Mouse (Mus musculus) brown adipose tissue, adult 24 weeks (tissue): ENCODE measurements at regions not wholly inside any gene's neighbourhood (a gene's known extent, or its start where the extent isn't known, plus 50 kb on each side); places are given as distances from the start of the nearest gene placed in this dataset.

Source experiments
- H3K27ac ChIP-seq: fragments of 200-500 bp; replicated peaks from 2 replicates; pipeline ENCODE4 v1.5.1; 2012; ENCODE audit warnings: low read depth, mild to moderate bottlenecking, low read length
- H3K4me1 ChIP-seq: fragments of 200-500 bp; 2 replicates; pipeline ENCODE4 v1.6.1; 2012; ENCODE audit warnings: low read length, mixed read lengths; ENCODE audit not compliant: control insufficient read depth, insufficient read depth, insufficient read length
- H3K4me3 ChIP-seq: fragments of 200-500 bp; 2 replicates; pipeline ENCODE4 v1.5.1; 2012; ENCODE audit warnings: low read depth, mild to moderate bottlenecking, low read length, moderate library complexity; ENCODE audit not compliant: insufficient read depth

GRCm38 (mm10) chr9:115361191-115361590 lies 51.0 kb upstream of the Stt3b start:
- Histone ChIP-seq H3K4me3 (no peak overlapping the region), H3K27ac (no peak overlapping the region), H3K4me1 (no peaks in the 10 kb centered on the region)

- Histone ChIP-seq H3K27ac (no peak overlapping the region), H3K4me1 (no peaks in the 10 kb centered on the region), H3K4me3 (no peak overlapping the region)
Measured at GRCm38 (mm10) chr9:115361881-115362280, 51.7 kb upstream of the Stt3b start.

GRCm38 (mm10) chr9:115362486-115362885 lies 52.3 kb upstream of the Stt3b start:
- H3K27ac ChIP-seq: no peak overlapping the region
- H3K4me3 ChIP-seq: no peak overlapping the region
- H3K4me1 ChIP-seq: no peaks in the 10 kb centered on the region

GRCm38 (mm10) chr9:115364919-115365861 lies 55.0 kb upstream of the Stt3b start:
- no peak overlapping the region for H3K27ac ChIP-seq
- H3K4me3 ChIP-seq: no peak overlapping the region
- H3K4me1 ChIP-seq: no peaks in the 10 kb centered on the region

- H3K4me1 ChIP-seq: no peaks in the 10 kb centered on the region
- H3K27ac ChIP-seq: no peak overlapping the region
Measured at GRCm38 (mm10) chr9:115367808-115368207, 57.6 kb upstream of the Stt3b start.

GRCm38 (mm10) chr9:115380276-115380675 lies 70.1 kb upstream of the Stt3b start:
- Histone ChIP-seq H3K4me1 (no peaks in the 10 kb centered on the region), H3K4me3 (no peak overlapping the region), H3K27ac (no peak overlapping the region)

More at GRCm38 (mm10) chr9:115367808-115368207, 57.6 kb upstream of the Stt3b start:
- H3K4me3 ChIP-seq: no peak overlapping the region

- Histone ChIP-seq H3K4me3 (no peak overlapping the region), H3K27ac (no peak overlapping the region), H3K4me1 (no peaks in the 10 kb centered on the region)
Measured at GRCm38 (mm10) chr9:115382824-115383475, 72.7 kb upstream of the Stt3b start.

- Histone ChIP-seq H3K27ac (peak overlapping the region; percentile 43), H3K4me1 (no peaks in the 10 kb centered on the region), H3K4me3 (no peak overlapping the region)
Measured at GRCm38 (mm10) chr9:115383935-115384334, 73.7 kb upstream of the Stt3b start.

GRCm38 (mm10) chr9:115384345-115384744 lies 74.1 kb upstream of the Stt3b start:
- H3K27ac ChIP-seq: peak overlapping the region; percentile 43
- H3K4me3 ChIP-seq: no peak overlapping the region
- H3K4me1 ChIP-seq: no peaks in the 10 kb centered on the region

GRCm38 (mm10) chr9:115387471-115388360 lies 77.5 kb upstream of the Stt3b start:
- Histone ChIP-seq H3K4me1 (no peaks in the 10 kb centered on the region), H3K4me3 (no peak overlapping the region), H3K27ac (no peak overlapping the region)

GRCm38 (mm10) chr9:115388361-115388759 lies 78.1 kb upstream of the Stt3b start:
- Histone ChIP-seq H3K27ac (no peak overlapping the region), H3K4me1 (no peaks in the 10 kb centered on the region), H3K4me3 (no peak overlapping the region)

GRCm38 (mm10) chr9:115389082-115389481 lies 78.9 kb upstream of the Stt3b start:
- no peak overlapping the region for H3K4me3 ChIP-seq
- no peak overlapping the region for H3K27ac ChIP-seq
- no peaks in the 10 kb centered on the region for H3K4me1 ChIP-seq

- no peak overlapping the region for H3K27ac ChIP-seq
Measured at GRCm38 (mm10) chr9:115390880-115391281, 80.7 kb upstream of the Stt3b start.

GRCm38 (mm10) chr9:115395511-115395910 lies 85.3 kb upstream of the Stt3b start:
- no peak overlapping the region for H3K27ac ChIP-seq
- no peak overlapping the region for H3K4me3 ChIP-seq
- H3K4me1 ChIP-seq: no peaks in the 10 kb centered on the region

More at GRCm38 (mm10) chr9:115390880-115391281, 80.7 kb upstream of the Stt3b start:
- H3K4me1 ChIP-seq: no peaks in the 10 kb centered on the region
- H3K4me3 ChIP-seq: no peak overlapping the region

GRCm38 (mm10) chr9:115400461-115400860 lies 90.2 kb upstream of the Stt3b start:
- Histone ChIP-seq H3K4me3 (no peak overlapping the region), H3K27ac (no peak overlapping the region), H3K4me1 (no peaks in the 10 kb centered on the region)
